Mouse (Mus musculus): Measurements from ENCODE around the gene Tlx1. TPM values are rescaled to one million over a fixed set of nuclear protein-coding genes. Genes with fewer than 3 reads are reported as not detected.

Gene Tlx1
- polyA plus RNA-seq, 1 experiment from 2014 or later: not detected

DNA sequence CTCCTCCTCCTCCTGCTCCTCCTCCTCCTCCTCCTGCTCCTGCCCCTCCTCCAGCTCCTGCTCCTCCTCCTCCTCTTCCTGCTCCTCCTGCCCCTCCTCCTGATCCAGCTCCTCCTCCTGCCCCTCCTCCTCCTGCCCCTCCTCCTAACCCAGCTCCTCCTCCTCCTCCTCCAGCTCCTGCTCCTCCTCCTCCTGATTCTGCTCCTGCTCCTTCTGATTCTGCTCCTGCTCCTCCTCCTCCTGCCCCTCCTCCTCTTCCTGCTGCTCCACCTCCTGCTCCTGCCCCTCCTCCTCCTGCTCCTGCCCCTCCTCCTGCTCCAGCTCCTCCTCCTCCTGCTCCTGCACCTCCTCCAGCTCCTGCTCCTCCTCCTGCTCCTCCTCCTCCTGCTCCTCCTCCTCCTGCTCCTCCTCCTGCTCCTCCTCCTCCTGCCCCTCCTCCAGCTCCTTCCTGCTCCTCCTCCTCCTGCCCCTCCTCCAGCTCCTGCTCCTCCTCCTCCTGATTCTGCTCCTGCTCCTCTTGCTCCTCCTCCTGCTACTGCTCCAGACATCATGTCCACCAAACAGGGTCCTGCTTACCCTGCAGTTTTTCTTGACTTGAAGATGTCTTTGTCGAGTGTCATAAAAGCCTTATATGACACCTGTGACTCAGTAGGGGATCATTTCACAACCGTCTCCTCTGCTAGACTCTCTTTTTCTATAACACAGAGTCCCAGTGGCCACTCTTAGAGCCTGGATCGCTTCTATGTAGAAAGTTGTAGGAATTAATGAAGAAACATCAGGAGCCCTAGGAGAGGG is 55.0 kb downstream of the Tlx1 start:
- Histone ChIP-seq H3K4me1 (ENCODE audit: insufficient read depth) (0 out of 2 replicates have a peak, but pooled peaks cover 2% of the 10 kb centered on the region), H3K4me2 (ENCODE audit: low read depth, low read length) (no peak overlapping the region), H3K9me3 (ENCODE audit: low read length) (no peaks in the 10 kb centered on the region), H3K27ac (ENCODE audit: low read depth) (no peak overlapping the region), H3K4me3 (ENCODE audit: low read depth, low read length) (no peak overlapping the region), H3K9ac (replicated peaks) (no peak overlapping the region), H3K27me3 (ENCODE audit: insufficient read depth, low read length) (peaks cover 17% of the 10 kb centered on the region; the same call in 1 of the 2 replicates), H3K36me3 (replicated peaks; ENCODE audit: insufficient read depth, low read length) (no peaks in the 10 kb centered on the region)
- TF ChIP-seq EP300 (IDR thresholded peaks at IDR 0.05; ENCODE audit: low read depth) (no peak), CTCF (IDR thresholded peaks at IDR 0.05; ENCODE audit: low read depth) (no peak)
- ATAC-seq (no peak), DNase-seq (no peak)
- WGBS (ENCODE audit: insufficient replicate concordance): 77% methylated on average over 3 of the region's 3 CpGs

Other genes with a start within 250 kb of the Tlx1 start
- 6.5 and 7.5 TPM in 2 replicates for gene Slf2, start 219.5 kb upstream of the Tlx1 start, polyA plus RNA-seq (2015; fragmentation: Nextera tagmentation; extraction: Ambion mirVana)
- 9.3 and 11.3 TPM in 2 replicates for gene Sema4g, start 161.6 kb upstream of the Tlx1 start, polyA plus RNA-seq (2015; fragmentation: Nextera tagmentation; extraction: Ambion mirVana)
- gene Twnk, start 145.0 kb upstream of the Tlx1 start, polyA plus RNA-seq (2015; fragmentation: Nextera tagmentation; extraction: Ambion mirVana): 9.9 and 10.6 TPM in 2 replicates
- gene Mrpl43, start 144.2 kb upstream of the Tlx1 start, polyA plus RNA-seq (2015; fragmentation: Nextera tagmentation; extraction: Ambion mirVana): 43.6 and 43.8 TPM in 2 replicates
- 5.7 and 7.2 TPM in 2 replicates for gene Lzts2, start 136.3 kb upstream of the Tlx1 start, polyA plus RNA-seq (2015; fragmentation: Nextera tagmentation; extraction: Ambion mirVana)
- gene Pdzd7, start 105.0 kb upstream of the Tlx1 start, polyA plus RNA-seq (2015; fragmentation: Nextera tagmentation; extraction: Ambion mirVana): not detected in 2 replicates
- gene Sfxn3, start 103.2 kb upstream of the Tlx1 start, polyA plus RNA-seq (2015; fragmentation: Nextera tagmentation; extraction: Ambion mirVana): 2.5 and 2.8 TPM in 2 replicates
- gene Kazald1, start 75.4 kb upstream of the Tlx1 start, polyA plus RNA-seq (2015; fragmentation: Nextera tagmentation; extraction: Ambion mirVana): 0.30 and 0.38 TPM in 2 replicates
- gene Lbx1, start 85.1 kb downstream of the Tlx1 start, polyA plus RNA-seq (2015; fragmentation: Nextera tagmentation; extraction: Ambion mirVana): 0.04 TPM in 1 of 2 replicates, not detected in the other
- gene Btrc, start 213.1 kb downstream of the Tlx1 start, polyA plus RNA-seq (2015; fragmentation: Nextera tagmentation; extraction: Ambion mirVana): 20.3 and 21.3 TPM in 2 replicates